Mouse (Mus musculus): ENCODE results near the gene Lrp10. TPM values are rescaled to one million over a fixed set of nuclear protein-coding genes. Genes with fewer than 3 reads are reported as not detected.

The Lrp10 gene
- polyA plus RNA-seq, 1 experiment: 98.2 TPM

DNA sequence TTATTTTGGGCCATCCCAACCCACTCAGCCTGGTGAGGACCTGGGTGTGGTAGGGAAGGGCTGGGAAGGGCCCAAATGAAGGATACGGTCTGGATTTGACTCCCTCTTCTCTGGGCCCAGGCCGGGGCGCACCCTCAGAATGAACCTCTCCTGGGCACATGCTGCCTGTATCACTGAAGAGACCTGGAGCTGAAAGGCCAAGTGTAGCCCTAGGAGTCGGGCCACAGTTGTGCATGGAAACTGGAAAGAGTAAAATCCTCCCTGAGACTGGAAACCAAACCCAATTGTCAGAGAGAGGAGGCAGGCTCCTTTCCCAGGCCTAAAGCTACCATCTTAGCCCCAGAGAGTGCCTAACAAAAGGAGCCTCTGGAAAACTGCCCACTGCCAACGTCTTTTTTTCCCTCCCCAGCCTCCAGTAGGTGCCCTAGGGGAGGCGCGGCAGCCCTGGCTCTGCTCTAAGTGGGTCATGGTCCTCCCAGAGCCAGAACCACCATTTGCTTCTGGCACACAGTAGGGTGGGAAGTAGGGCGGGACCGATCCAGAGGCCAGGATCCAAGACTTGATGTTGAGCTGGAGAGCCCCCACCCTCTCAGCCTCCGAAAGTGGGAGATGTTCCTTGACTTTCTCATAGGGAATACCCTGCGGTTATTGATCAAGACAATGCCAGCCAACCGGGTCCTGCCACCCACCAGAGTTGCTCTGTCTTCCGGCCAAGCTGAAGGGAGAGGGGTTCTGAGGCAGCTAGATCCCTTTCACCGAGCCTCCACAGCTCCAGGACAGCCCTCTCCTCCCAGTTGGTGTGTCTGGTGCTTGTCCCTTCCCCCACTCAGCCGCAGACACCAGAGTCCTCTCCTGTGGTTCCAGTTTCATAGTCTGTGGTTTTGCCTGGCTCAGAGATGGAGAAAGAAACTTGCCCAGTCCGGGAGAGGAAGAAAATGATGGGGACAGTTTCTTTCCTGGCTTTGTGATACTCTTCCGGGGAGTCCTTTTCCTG is 30.8 kb upstream of the Lrp10 start:
- Histone ChIP-seq H3K27ac (ENCODE audit: insufficient read depth, low read length) (peak overlapping the region; percentile 97), H3K4me1 (ENCODE audit: control insufficient read depth, insufficient read depth, low read length) (peaks cover 28% of the 10 kb centered on the region), H3K4me3 (ENCODE audit: insufficient read depth, low read length) (peak overlapping the region; percentile 68)
- peak; percentile 59 for TF ChIP-seq POLR2A (IDR thresholded peaks at IDR 0.05; ENCODE audit: low read depth, low read length)
- TF ChIP-seq CTCF (IDR thresholded peaks at IDR 0.05; ENCODE audit: borderline replicate concordance, insufficient read depth, low read length): no peak

DNA sequence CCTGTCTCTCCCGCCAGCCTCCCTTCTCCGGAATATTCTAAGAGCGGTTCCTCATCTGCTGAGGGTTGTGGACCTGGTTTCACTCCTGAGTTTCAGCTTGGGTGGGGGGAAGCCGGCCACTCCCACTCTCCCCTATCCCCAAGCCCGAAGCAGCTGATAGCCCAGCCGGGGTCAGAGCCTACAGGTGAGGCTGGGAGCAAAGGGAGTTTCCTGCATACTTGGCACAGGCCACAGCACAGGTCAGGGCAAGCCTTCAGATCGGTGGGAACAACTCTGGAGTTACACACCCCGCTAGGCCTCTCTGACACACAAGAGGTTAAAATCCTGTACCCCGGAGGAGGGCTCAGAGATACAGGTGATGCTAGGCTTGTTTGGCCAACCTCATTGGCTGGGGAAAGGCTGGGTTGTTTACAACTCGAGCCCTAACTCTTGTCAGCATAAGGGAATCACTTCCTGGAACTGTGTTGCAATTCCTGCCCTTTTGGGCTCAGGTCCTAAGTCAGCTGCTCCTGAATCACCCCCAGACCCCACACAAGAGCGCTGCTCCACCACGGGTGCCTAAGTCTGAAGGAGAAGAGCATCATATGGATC is 29.9 kb upstream of the Lrp10 start:
- H3K27ac ChIP-seq (ENCODE audit: insufficient read depth, low read length): peak overlapping the region; percentile 97
- peaks cover 26% of the 10 kb centered on the region for H3K4me1 ChIP-seq (ENCODE audit: control insufficient read depth, insufficient read depth, low read length)
- TF ChIP-seq CTCF (IDR thresholded peaks at IDR 0.05; ENCODE audit: borderline replicate concordance, insufficient read depth, low read length) (no peak), POLR2A (IDR thresholded peaks at IDR 0.05; ENCODE audit: low read depth, low read length) (no peak; the same call in 1 of the 2 replicates)

GRCm38 (mm10) chr14:54435194-54435918 is 28.6 kb upstream of the Lrp10 start:
- H3K4me1 ChIP-seq (ENCODE audit: control insufficient read depth, insufficient read depth, low read length): peaks cover 20% of the 10 kb centered on the region
- TF ChIP-seq CTCF (IDR thresholded peaks at IDR 0.05; ENCODE audit: borderline replicate concordance, insufficient read depth, low read length) (no peak), POLR2A (IDR thresholded peaks at IDR 0.05; ENCODE audit: low read depth, low read length) (peak; percentile 1; the same call in 1 of the 2 replicates)
- H3K4me3 ChIP-seq (ENCODE audit: insufficient read depth, low read length): no peak overlapping the region
- H3K27ac ChIP-seq (ENCODE audit: insufficient read depth, low read length): peak overlapping the region; percentile 43

More for the DNA sequence above, 29.9 kb upstream of the Lrp10 start:
- H3K4me3 ChIP-seq (ENCODE audit: insufficient read depth, low read length): peak overlapping the region; percentile 68

DNA sequence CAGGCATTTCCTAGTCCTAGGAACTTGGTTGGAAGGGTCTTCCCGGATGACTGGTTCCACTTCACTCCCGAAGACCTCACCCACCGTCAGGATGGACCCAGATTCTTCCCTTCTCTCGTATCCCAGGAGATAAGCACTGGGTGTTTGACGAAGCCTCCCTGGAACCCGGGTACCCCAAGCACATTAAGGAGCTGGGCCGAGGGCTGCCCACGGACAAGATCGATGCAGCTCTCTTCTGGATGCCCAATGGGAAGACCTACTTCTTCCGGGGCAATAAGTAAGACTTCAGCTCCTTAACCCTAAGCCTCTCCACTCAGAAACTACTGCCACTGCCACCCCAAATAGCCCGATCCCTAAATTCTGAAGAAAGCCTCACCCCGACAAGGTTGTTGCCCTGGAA is 24.8 kb upstream of the Lrp10 start:
- Histone ChIP-seq H3K4me1 (ENCODE audit: control insufficient read depth, insufficient read depth, low read length) (peaks cover 33% of the 10 kb centered on the region), H3K27ac (ENCODE audit: insufficient read depth, low read length) (no peak overlapping the region), H3K4me3 (ENCODE audit: insufficient read depth, low read length) (no peak overlapping the region)
- TF ChIP-seq CTCF (IDR thresholded peaks at IDR 0.05; ENCODE audit: borderline replicate concordance, insufficient read depth, low read length) (no peak), POLR2A (IDR thresholded peaks at IDR 0.05; ENCODE audit: low read depth, low read length) (no peak)

DNA sequence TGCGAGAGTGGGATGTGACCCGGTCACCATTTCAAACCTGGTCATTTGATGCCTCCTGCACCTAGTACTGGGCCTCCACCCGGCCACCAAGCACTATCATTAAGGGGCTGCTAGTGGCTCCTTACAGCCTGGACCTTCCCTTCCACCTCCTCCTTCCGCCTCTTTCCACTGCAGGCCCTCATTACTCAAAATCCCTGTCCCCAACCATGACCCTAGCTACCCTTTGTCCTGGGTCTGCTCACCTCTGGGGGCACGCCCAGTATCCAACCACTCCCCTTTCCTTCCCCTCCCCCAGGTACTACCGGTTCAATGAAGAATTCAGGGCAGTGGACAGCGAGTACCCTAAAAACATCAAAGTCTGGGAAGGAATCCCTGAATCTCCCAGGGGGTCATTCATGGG is 24.3 kb upstream of the Lrp10 start:
- TF ChIP-seq CTCF (IDR thresholded peaks at IDR 0.05; ENCODE audit: borderline replicate concordance, insufficient read depth, low read length) (no peak), POLR2A (IDR thresholded peaks at IDR 0.05; ENCODE audit: low read depth, low read length) (no peak)
- no peak overlapping the region for H3K27ac ChIP-seq (ENCODE audit: insufficient read depth, low read length)
- no peak overlapping the region for H3K4me3 ChIP-seq (ENCODE audit: insufficient read depth, low read length)
- H3K4me1 ChIP-seq (ENCODE audit: control insufficient read depth, insufficient read depth, low read length): peaks cover 32% of the 10 kb centered on the region

DNA sequence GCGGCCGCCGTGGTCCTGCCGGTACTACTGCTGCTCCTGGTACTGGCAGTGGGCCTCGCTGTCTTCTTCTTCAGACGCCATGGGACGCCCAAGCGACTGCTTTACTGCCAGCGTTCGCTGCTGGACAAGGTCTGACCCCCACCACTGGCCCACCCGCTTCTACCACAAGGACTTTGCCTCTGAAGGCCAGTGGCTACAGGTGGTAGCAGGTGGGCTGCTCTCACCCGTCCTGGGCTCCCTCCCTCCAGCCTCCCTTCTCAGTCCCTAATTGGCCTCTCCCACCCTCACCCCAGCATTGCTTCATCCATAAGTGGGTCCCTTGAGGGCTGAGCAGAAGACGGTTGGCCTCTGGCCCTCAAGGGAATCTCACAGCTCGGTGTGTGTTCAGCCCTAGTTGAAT is 23.4 kb upstream of the Lrp10 start:
- H3K4me3 ChIP-seq (ENCODE audit: insufficient read depth, low read length): no peak overlapping the region
- TF ChIP-seq POLR2A (IDR thresholded peaks at IDR 0.05; ENCODE audit: low read depth, low read length): no peak
- TF ChIP-seq CTCF (IDR thresholded peaks at IDR 0.05; ENCODE audit: borderline replicate concordance, insufficient read depth, low read length): no peak
- 0 out of 2 replicates have a peak overlapping the region, but pooled peaks have one; percentile 14 for H3K27ac ChIP-seq (ENCODE audit: insufficient read depth, low read length)
- peaks cover 28% of the 10 kb centered on the region for H3K4me1 ChIP-seq (ENCODE audit: control insufficient read depth, insufficient read depth, low read length)

DNA sequence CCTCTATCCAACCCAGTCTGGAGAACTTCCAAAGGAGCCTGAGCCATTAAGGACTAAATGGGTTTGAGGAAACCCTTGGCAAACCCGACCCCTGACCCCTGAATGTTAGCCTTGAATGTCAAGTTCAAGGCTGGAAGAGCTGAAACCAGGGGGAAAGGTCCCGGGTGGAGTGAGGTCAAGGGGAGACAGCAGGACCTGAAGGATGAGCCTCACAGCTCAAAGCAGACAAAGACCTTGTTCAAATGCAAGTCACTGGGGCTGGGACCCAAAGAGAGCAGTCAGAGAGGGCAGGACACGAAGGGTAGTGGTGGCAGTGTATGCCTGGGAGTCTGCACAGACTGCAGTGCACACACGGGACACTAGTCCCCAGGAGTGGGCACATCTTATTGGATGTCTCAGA is 22.6 kb upstream of the Lrp10 start:
- Histone ChIP-seq H3K4me1 (ENCODE audit: control insufficient read depth, insufficient read depth, low read length) (peaks cover 27% of the 10 kb centered on the region), H3K27ac (ENCODE audit: insufficient read depth, low read length) (peak overlapping the region; percentile 12), H3K4me3 (ENCODE audit: insufficient read depth, low read length) (no peak overlapping the region)
- TF ChIP-seq CTCF (IDR thresholded peaks at IDR 0.05; ENCODE audit: borderline replicate concordance, insufficient read depth, low read length) (no peak), POLR2A (IDR thresholded peaks at IDR 0.05; ENCODE audit: low read depth, low read length) (no peak; the same call in 1 of the 2 replicates)

GRCm38 (mm10) chr14:54442548-54442947 is 21.4 kb upstream of the Lrp10 start:
- H3K4me1 ChIP-seq (ENCODE audit: control insufficient read depth, insufficient read depth, low read length): peaks cover 27% of the 10 kb centered on the region
- H3K27ac ChIP-seq (ENCODE audit: insufficient read depth, low read length): peak overlapping the region; percentile 91
- no peak for TF ChIP-seq CTCF (IDR thresholded peaks at IDR 0.05; ENCODE audit: borderline replicate concordance, insufficient read depth, low read length)
- TF ChIP-seq POLR2A (IDR thresholded peaks at IDR 0.05; ENCODE audit: low read depth, low read length): no peak
- no peak overlapping the region for H3K4me3 ChIP-seq (ENCODE audit: insufficient read depth, low read length)

GRCm38 (mm10) chr14:54443196-54443595 is 20.7 kb upstream of the Lrp10 start:
- no peak for TF ChIP-seq CTCF (IDR thresholded peaks at IDR 0.05; ENCODE audit: borderline replicate concordance, insufficient read depth, low read length)
- TF ChIP-seq POLR2A (IDR thresholded peaks at IDR 0.05; ENCODE audit: low read depth, low read length): 0 out of 2 replicates have a peak, but pooled peaks have one; percentile 7
- Histone ChIP-seq H3K27ac (ENCODE audit: insufficient read depth, low read length) (peak overlapping the region; percentile 91), H3K4me1 (ENCODE audit: control insufficient read depth, insufficient read depth, low read length) (peaks cover 27% of the 10 kb centered on the region), H3K4me3 (ENCODE audit: insufficient read depth, low read length) (no peak overlapping the region)
